ENCODE assay signal across 25 mouse cellular contexts in the genomic region with DNA sequence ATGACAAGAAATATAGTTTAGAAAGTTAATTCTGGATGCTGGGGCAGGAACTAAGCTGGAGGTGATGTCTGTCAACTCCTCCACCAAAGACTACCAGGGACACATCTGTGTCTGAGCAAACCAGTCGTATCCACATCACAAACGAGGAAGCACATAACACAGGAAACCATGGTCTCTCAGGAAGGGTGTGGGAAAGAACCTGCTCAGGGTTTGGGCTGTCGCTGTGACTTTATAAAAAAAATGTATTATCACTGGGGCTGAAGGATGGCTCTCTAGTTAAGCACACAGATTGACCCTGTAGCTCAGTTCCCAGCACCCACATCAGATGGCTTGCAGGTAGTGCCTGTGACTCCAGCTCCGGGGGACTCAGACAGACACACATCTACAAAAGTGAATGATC. TPM values are rescaled to one million over a fixed set of nuclear protein-coding genes. Genes with fewer than 3 reads are reported as not detected.
DNase-seq lines count a peak whose midpoint lies in the region; TF ChIP-seq lines count a peak whose summit lies in the region.
"Had no signal": no experiment of that assay in that cellular context is flagged by ENCODE, and none has a peak within 500 bp of the region (broad histone marks: within the 10 kb centered on the region; RNA-seq: fewer than 3 reads in every experiment).

No protein-coding gene starts in this region.

- 12% methylated on average over 4 of the region's 4 CpGs for WGBS in spleen, adult 2 months

- H3K27me3 ChIP-seq in spleen, adult 2 months (ENCODE audit: control insufficient read depth, insufficient read depth, low read length) = no peaks in the 10 kb centered on the region
- H3K27me3 ChIP-seq: embryonic facial prominence, embryonic 12.5 days; forebrain, embryonic 15.5 days; heart, embryonic 15.5 days had no signal

- no peak overlapping the region for H3K4me3 ChIP-seq in spleen, adult 2 months (ENCODE audit: extremely low read depth, insufficient read depth, insufficient read length)
- H3K4me3 ChIP-seq: embryonic facial prominence, embryonic 12.5 days; forebrain, embryonic 15.5 days; heart, adult 2 months; heart, embryonic 15.5 days; hindbrain, embryonic 10.5 days had no signal

- H3K4me1 ChIP-seq in spleen, adult 2 months (ENCODE audit: control insufficient read depth, insufficient read depth, insufficient read length) = peaks cover 68% of the 10 kb centered on the region
- H3K4me1 ChIP-seq: forebrain, embryonic 15.5 days had no signal

- TF ChIP-seq CTCF in spleen, adult 2 months (IDR thresholded peaks at IDR 0.05; ENCODE audit: extremely low read depth, insufficient read depth, insufficient read length, insufficient replicate concordance) = no peak

- DNase-seq in spleen, adult 2 months (ENCODE audit: low read depth in 1 of 2, low spot score in 2 of 2) = no peak
- DNase-seq in spleen, adult 12 weeks (ENCODE audit: low spot score) = no peak
- DNase-seq in CD4-positive helper T cell, adult 2 months (ENCODE audit: low read depth, low spot score) = peak; percentile 82
- DNase-seq in T-cell, adult 2 months (ENCODE audit: low spot score) = peak; percentile 63
- peak; percentile 76 for DNase-seq in naive thymus-derived CD4-positive, alpha-beta T cell, adult 2 months (ENCODE audit: low read depth)
- no peak for DNase-seq in cerebellum, postnatal 14 days
- no peak for DNase-seq in adrenal gland, postnatal 25 days
- DNase-seq: adrenal gland, postnatal 14 days; cerebellum, adult 2 months; cerebellum, postnatal 25 days; gastrocnemius, postnatal 14 days; heart, adult 2 months; heart, postnatal 14 days had no signal

- no peaks in the 10 kb centered on the region for H3K36me3 ChIP-seq in spleen, adult 2 months (ENCODE audit: control insufficient read depth, insufficient read depth, low read length)
- H3K36me3 ChIP-seq: embryonic facial prominence, embryonic 12.5 days; forebrain, embryonic 15.5 days; G1E; heart, embryonic 15.5 days; hindbrain, embryonic 10.5 days had no signal

- no peak for TF ChIP-seq POLR2A in spleen, adult 2 months (IDR thresholded peaks at IDR 0.05; ENCODE audit: low read depth, low read length)

- H3K27ac ChIP-seq in spleen, adult 2 months (ENCODE audit: insufficient read depth, low read length) = peak overlapping the region; percentile 85
- H3K27ac ChIP-seq: embryonic facial prominence, embryonic 12.5 days; forebrain, embryonic 15.5 days; heart, adult 2 months; heart, embryonic 15.5 days; hindbrain, embryonic 10.5 days; hindbrain, embryonic 14.5 days had no signal

RNA-seq across cellular contexts. Expression of a gene that starts 16.9 kb away (rescaled TPM):
- polyA plus RNA-seq in spleen, adult 2 months (2012; rRNA removed) = 116 and 178 TPM in 2 replicates
- total RNA-seq in adrenal gland, postnatal 25 days (2021) = 0.49 TPM in 1 of 2 replicates, not detected in the other
- polyA plus RNA-seq: G1E had no signal

RNA-seq across cellular contexts. Expression of a gene that starts 19.4 kb away (rescaled TPM):
- 0.08 TPM in 2 replicates for polyA plus RNA-seq in spleen, adult 2 months (2012; rRNA removed)
- total RNA-seq in adrenal gland, postnatal 25 days (2021) = not detected in 2 replicates
- total RNA-seq: adrenal gland, adult 18-20 months; adrenal gland, postnatal 14 days; gastrocnemius, postnatal 14 days; heart, adult 2 months; heart, postnatal 14 days had no signal
- polyA plus RNA-seq: C2C12; cerebellum, adult 2 months; cortical plate, adult 2 months; embryonic facial prominence, embryonic 12.5 days; forebrain, embryonic 11.5 days; forebrain, embryonic 15.5 days; G1E; gonadal fat pad, adult 2 months; heart, adult 2 months; heart, embryonic 11.5 days; heart, embryonic 15.5 days; hindbrain, embryonic 10.5 days; hindbrain, embryonic 14.5 days had no signal

RNA-seq across cellular contexts. Expression of a gene that starts 43.9 kb away (rescaled TPM):
- 1.2 and 1.3 TPM in 2 replicates for polyA plus RNA-seq in spleen, adult 2 months (2012; rRNA removed)
- 1.4 and 2.0 TPM in 2 replicates for total RNA-seq in adrenal gland, postnatal 25 days (2021)
- polyA plus RNA-seq: C2C12, G1E had no signal

RNA-seq across cellular contexts. Expression of a gene that starts 49.1 kb away (rescaled TPM):
- 22.2 and 33.5 TPM in 2 replicates for polyA plus RNA-seq in spleen, adult 2 months (2012; rRNA removed)
- 110 and 117 TPM in 2 replicates for total RNA-seq in adrenal gland, postnatal 25 days (2021)

Comparison
In these comparisons a context has a peak if more than half of its experiments do, and no peak if none do; other contexts are left out.
1. DNase-seq: peak in CD4-positive helper T cell, adult 2 months (single experiment), T-cell, adult 2 months (single experiment) and naive thymus-derived CD4-positive, alpha-beta T cell, adult 2 months (single experiment); none in spleen, adult 2 months (0 of 2), spleen, adult 12 weeks (single experiment), cerebellum, postnatal 14 days (0 of 2) and adrenal gland, postnatal 25 days (single experiment).